Mouse (Mus musculus): Measurements from ENCODE around the gene Pde6h. TPM values are rescaled to one million over a fixed set of nuclear protein-coding genes. Genes with fewer than 3 reads are reported as not detected.

Gene Pde6h
- total RNA-seq, 2 experiments from 2014 or later, result 1.5 TPM

Other genes with a start within 250 kb of the Pde6h start
- gene Gucy2c, start 142.1 kb upstream of the Pde6h start, total RNA-seq (2021), result under 1 TPM; 0.48 to 0.60 TPM
- 10 to 100 TPM; 10.4 to 11.5 TPM for gene Hist4h4, start 119.4 kb upstream of the Pde6h start, total RNA-seq (2021)
- gene H2afj, start 115.6 kb upstream of the Pde6h start, total RNA-seq (2021), result 10 to 100 TPM; 74.5 to 81.9 TPM
- gene BC049715, start 96.2 kb upstream of the Pde6h start, total RNA-seq (2021), result 1 to 10 TPM; 4.2 to 6.0 TPM
- 100 to 1,000 TPM; 119 to 130 TPM for gene Wbp11, start 95.6 kb upstream of the Pde6h start, total RNA-seq (2021)
- 10 to 100 TPM in 1 of 2 experiments, 1 to 10 TPM in 1; 7.1 to 10.1 TPM for gene Smco3, start 88.4 kb upstream of the Pde6h start, total RNA-seq (2021)
- not detected for gene Art4, start 66.1 kb upstream of the Pde6h start, total RNA-seq (2021)
- gene Mgp, start 48.0 kb upstream of the Pde6h start, total RNA-seq (2021), result 10 to 100 TPM; 16.1 to 37.1 TPM
- 1 to 10 TPM in 1 of 2 experiments, under 1 TPM in 1; 0.80 to 1.1 TPM for gene Erp27, start 1.7 kb upstream of the Pde6h start, total RNA-seq (2021)
- 10 to 100 TPM in 1 of 2 experiments, 1 to 10 TPM in 1; 8.9 to 10.2 TPM for gene Arhgdib, start 18.1 kb downstream of the Pde6h start, total RNA-seq (2021)
- gene Rerg, start 246.7 kb downstream of the Pde6h start, total RNA-seq (2021), result 10 to 100 TPM; 37.5 to 41.0 TPM

Measured in layer of hippocampus, postnatal 36 days (tissue).